Mouse (Mus musculus) ES-Bruce4 (cell line): ENCODE results near the gene Cirbp. TPM values are rescaled to one million over a fixed set of nuclear protein-coding genes. Genes with fewer than 3 reads are reported as not detected.

ENCODE experiments used
- H3K27ac ChIP-seq: 2 replicates; pipeline ENCODE4 v1.5.1; 2012; ENCODE audit warnings: low read length, inconsistent platforms; ENCODE audit not compliant: insufficient read depth
- H3K27me3 ChIP-seq: 2 replicates; pipeline ENCODE4 v1.6.1; 2012; ENCODE audit warnings: mild to moderate bottlenecking, low read length, inconsistent platforms; ENCODE audit not compliant: control insufficient read depth, poor library complexity, insufficient read depth, severe bottlenecking
- H3K36me3 ChIP-seq: 2 replicates; pipeline ENCODE4 v1.6.1; 2012; ENCODE audit warnings: inconsistent platforms, mild to moderate bottlenecking, low read length, moderate library complexity; ENCODE audit not compliant: control insufficient read depth, poor library complexity, insufficient read depth, severe bottlenecking
- H3K4me1 ChIP-seq: one replicate; pipeline ENCODE4 v1.8.1; 2011; ENCODE audit warnings: low read length; ENCODE audit not compliant: control insufficient read depth, insufficient read depth
- H3K4me3 ChIP-seq: 2 replicates; pipeline ENCODE4 v1.5.1; 2011; ENCODE audit warnings: low read depth, mild to moderate bottlenecking, low read length
- H3K9ac ChIP-seq: 2 replicates; pipeline ENCODE4 v1.6.1; 2012; ENCODE audit warnings: low read depth, mild to moderate bottlenecking, inconsistent platforms; ENCODE audit not compliant: poor library complexity, severe bottlenecking
- H3K9me3 ChIP-seq: replicated peaks from 2 replicates; pipeline ENCODE4 v1.6.1; 2012; ENCODE audit warnings: mild to moderate bottlenecking, low read length, inconsistent platforms; ENCODE audit not compliant: control insufficient read depth, poor library complexity, insufficient read depth, severe bottlenecking
- CTCF ChIP-seq: IDR thresholded peaks from one replicate; pipeline ENCODE4 v1.8.1; 2011; ENCODE audit warnings: low read depth, low read length
- EP300 ChIP-seq: IDR thresholded peaks from 2 replicates; pipeline ENCODE4 v1.6.1; 2011; ENCODE audit warnings: low read depth, low read length; ENCODE audit not compliant: insufficient read depth
- POLR2A ChIP-seq: IDR thresholded peaks from one replicate; pipeline ENCODE4 v1.8.1; 2011; ENCODE audit warnings: low read length; ENCODE audit not compliant: insufficient read depth
- polyA plus RNA-seq: library from polyadenylated mRNA; stranded (reverse); fragments of >200 nt; gene quantifications from 2 replicates; pipeline ENCODE4 v1.2.4, GENCODE M21; 2011; ENCODE audit warnings: low read depth; ENCODE audit not compliant: missing spikeins, insufficient read depth, insufficient read length

Gene Cirbp
- polyA plus RNA-seq, 1 experiment = 51.9 TPM

GRCm38 (mm10) chr10:80139975-80140665 is 25.7 kb upstream of the Cirbp start:
- H3K9ac ChIP-seq = no peak overlapping the region
- H3K27me3 ChIP-seq = no peaks in the 10 kb centered on the region
- peaks cover 15% of the 10 kb centered on the region for H3K36me3 ChIP-seq
- no peaks in the 10 kb centered on the region for H3K4me1 ChIP-seq
- no peak overlapping the region for H3K4me3 ChIP-seq
- 0 out of 2 replicates have a peak overlapping the region, but pooled peaks have one; percentile 4 for H3K27ac ChIP-seq
- no peak for TF ChIP-seq EP300
- TF ChIP-seq CTCF = no peak
- TF ChIP-seq POLR2A = no peak
- H3K9me3 ChIP-seq = no peaks in the 10 kb centered on the region

- Histone ChIP-seq H3K4me3 (peak within 1 kb of the TSS; percentile 59), H3K9me3 (no peaks in the 10 kb centered on the region), H3K27ac (peak within 1 kb of the TSS; percentile 4; the same call in 1 of the 2 replicates), H3K36me3 (peaks cover 17% of the 10 kb centered on the region), H3K4me1 (no peaks in the 10 kb centered on the region), H3K9ac (peak within 1 kb of the TSS; percentile 48), H3K27me3 (no peaks in the 10 kb centered on the region)
- TF ChIP-seq EP300 (no peak), CTCF (no peak), POLR2A (no peak)
These were observed 25.1 kb upstream of the Cirbp start, which contains the start of gene Cbarp for GRCm38 (mm10) chr10:80140666-80141035. Cbarp (minus strand) TSS chr10:80140835.

- Histone ChIP-seq H3K4me1 (no peaks in the 10 kb centered on the region), H3K27ac (peak overlapping the region; percentile 3; the same call in 1 of the 2 replicates), H3K27me3 (no peaks in the 10 kb centered on the region), H3K9ac (peak overlapping the region; percentile 23), H3K9me3 (no peaks in the 10 kb centered on the region), H3K36me3 (peaks cover 17% of the 10 kb centered on the region), H3K4me3 (peak overlapping the region; percentile 59)
- peak; percentile 70 for TF ChIP-seq CTCF
- no peak for TF ChIP-seq POLR2A
- peak; percentile 55; the same call in 1 of the 2 replicates for TF ChIP-seq EP300
These were observed 24.5 kb upstream of the Cirbp start for GRCm38 (mm10) chr10:80141243-80141642.

GRCm38 (mm10) chr10:80141786-80142529 is 23.8 kb upstream of the Cirbp start:
- H3K9ac ChIP-seq = peak overlapping the region; percentile 88
- peaks cover 17% of the 10 kb centered on the region for H3K36me3 ChIP-seq
- H3K9me3 ChIP-seq = no peaks in the 10 kb centered on the region
- H3K4me1 ChIP-seq = no peaks in the 10 kb centered on the region
- H3K27me3 ChIP-seq = no peaks in the 10 kb centered on the region
- H3K27ac ChIP-seq = 0 out of 2 replicates have a peak overlapping the region, but pooled peaks have one; percentile 15
- H3K4me3 ChIP-seq = peak overlapping the region; percentile 91
- TF ChIP-seq CTCF (no peak), EP300 (0 out of 2 replicates have a peak, but pooled peaks have one; percentile 2), POLR2A (peak; percentile 32)

- Histone ChIP-seq H3K9ac (peak overlapping the region; percentile 88), H3K4me3 (peak overlapping the region; percentile 91), H3K4me1 (no peaks in the 10 kb centered on the region), H3K9me3 (no peaks in the 10 kb centered on the region), H3K27me3 (no peaks in the 10 kb centered on the region), H3K27ac (0 out of 2 replicates have a peak overlapping the region, but pooled peaks have one; percentile 15), H3K36me3 (peaks cover 17% of the 10 kb centered on the region)
- TF ChIP-seq EP300 = 0 out of 2 replicates have a peak, but pooled peaks have one; percentile 3
- no peak for TF ChIP-seq POLR2A
These were observed 23.3 kb upstream of the Cirbp start for GRCm38 (mm10) chr10:80142530-80142925.

- Histone ChIP-seq H3K4me1 (no peaks in the 10 kb centered on the region), H3K9me3 (no peaks in the 10 kb centered on the region), H3K4me3 (no peak overlapping the region), H3K27ac (no peak overlapping the region), H3K36me3 (peaks cover 17% of the 10 kb centered on the region), H3K9ac (no peak overlapping the region), H3K27me3 (no peaks in the 10 kb centered on the region)
- TF ChIP-seq POLR2A (no peak), CTCF (no peak), EP300 (no peak)
These were observed 22.1 kb upstream of the Cirbp start for GRCm38 (mm10) chr10:80143664-80144063.
